Mouse (Mus musculus): Measurements from ENCODE around the gene Kxd1.

The Kxd1 gene

GRCm38 (mm10) chr8:70493692-70494415, 33.9 kb downstream of the Kxd1 start:
- DNase-seq (ENCODE audit: low spot score) = no peak

- no peak for DNase-seq (ENCODE audit: low spot score)
Observed at GRCm38 (mm10) chr8:70492664-70493640, 34.8 kb downstream of the Kxd1 start, which contains the start of gene Crlf1. Crlf1 (plus strand) TSS chr8:70493158.

- DNase-seq (ENCODE audit: low spot score) = no peak
Observed at GRCm38 (mm10) chr8:70490880-70491495, 36.8 kb downstream of the Kxd1 start.

GRCm38 (mm10) chr8:70490061-70490879, 37.5 kb downstream of the Kxd1 start:
- no peak for DNase-seq (ENCODE audit: low spot score)

GRCm38 (mm10) chr8:70489576-70489975, 38.2 kb downstream of the Kxd1 start:
- DNase-seq (ENCODE audit: low spot score) = no peak

- no peak for DNase-seq (ENCODE audit: low spot score)
Observed at GRCm38 (mm10) chr8:70488931-70489470, 38.8 kb downstream of the Kxd1 start.

- no peak for DNase-seq (ENCODE audit: low spot score)
Observed at GRCm38 (mm10) chr8:70487993-70488796, 39.6 kb downstream of the Kxd1 start.

GRCm38 (mm10) chr8:70486941-70487520, 40.7 kb downstream of the Kxd1 start, which contains the start of gene Tmem59l:
Tmem59l (minus strand) TSS chr8:70487358.
- no peak for DNase-seq (ENCODE audit: low spot score)

- no peak for DNase-seq (ENCODE audit: low spot score)
Observed at GRCm38 (mm10) chr8:70486191-70486681, 41.5 kb downstream of the Kxd1 start.

GRCm38 (mm10) chr8:70482943-70483342, 44.8 kb downstream of the Kxd1 start:
- DNase-seq (ENCODE audit: low spot score) = no peak

GRCm38 (mm10) chr8:70481908-70482307, 45.8 kb downstream of the Kxd1 start:
- DNase-seq (ENCODE audit: low spot score) = no peak

GRCm38 (mm10) chr8:70477269-70477982, 50.3 kb downstream of the Kxd1 start:
- DNase-seq (ENCODE audit: low spot score) = peak; percentile 39

GRCm38 (mm10) chr8:70476333-70477268, 51.2 kb downstream of the Kxd1 start, which contains the start of gene Klhl26:
Klhl26 (minus strand) TSS chr8:70476968.
- peak; percentile 99 for DNase-seq (ENCODE audit: low spot score)

GRCm38 (mm10) chr8:70471856-70472255, 55.9 kb downstream of the Kxd1 start:
- no peak for DNase-seq (ENCODE audit: low spot score)

GRCm38 (mm10) chr8:70469938-70470337, 57.8 kb downstream of the Kxd1 start:
- DNase-seq (ENCODE audit: low spot score) = no peak

GRCm38 (mm10) chr8:70469295-70469916, 58.4 kb downstream of the Kxd1 start:
- DNase-seq (ENCODE audit: low spot score) = peak; percentile 75

GRCm38 (mm10) chr8:70468733-70469132, 59.0 kb downstream of the Kxd1 start:
- DNase-seq (ENCODE audit: low spot score) = no peak

All from adipocyte (in vitro differentiated cells).